Mouse (Mus musculus) brain, embryonic 14.5 days (tissue): ENCODE data around the gene Gm13090. TPM values are rescaled to one million over a fixed set of nuclear protein-coding genes. Genes with fewer than 3 reads are reported as not detected.

Experiments used
- DNase-seq: peaks from one replicate; pipeline ENCODE4 v3.0.0-alpha.2; 2011; ENCODE audit warnings: low read depth
- CTCF ChIP-seq: fragments of 200-500 bp; IDR thresholded peaks from 2 replicates; pipeline ENCODE4 v1.5.1; 2012; ENCODE audit warnings: inconsistent platforms, mild to moderate bottlenecking, moderate library complexity, borderline replicate concordance; ENCODE audit not compliant: insufficient read depth, insufficient read length; ENCODE audit errors: extremely low read depth
- POLR2A ChIP-seq: fragments of 200-500 bp; IDR thresholded peaks from 2 replicates; pipeline ENCODE4 v1.6.1; 2012; ENCODE audit warnings: mild to moderate bottlenecking, inconsistent platforms, borderline replicate concordance; ENCODE audit not compliant: poor library complexity, insufficient read depth, insufficient read length, severe bottlenecking; ENCODE audit errors: extremely low read depth
- polyA plus RNA-seq: library from polyadenylated mRNA; depleted of rRNA; stranded (reverse); fragments of >200 nt; gene quantifications from 2 replicates; pipeline ENCODE4 v1.2.3, GENCODE M21; 2012; rRNA removed

Gm13090 gene
- not detected in 2 replicates for polyA plus RNA-seq

DNA sequence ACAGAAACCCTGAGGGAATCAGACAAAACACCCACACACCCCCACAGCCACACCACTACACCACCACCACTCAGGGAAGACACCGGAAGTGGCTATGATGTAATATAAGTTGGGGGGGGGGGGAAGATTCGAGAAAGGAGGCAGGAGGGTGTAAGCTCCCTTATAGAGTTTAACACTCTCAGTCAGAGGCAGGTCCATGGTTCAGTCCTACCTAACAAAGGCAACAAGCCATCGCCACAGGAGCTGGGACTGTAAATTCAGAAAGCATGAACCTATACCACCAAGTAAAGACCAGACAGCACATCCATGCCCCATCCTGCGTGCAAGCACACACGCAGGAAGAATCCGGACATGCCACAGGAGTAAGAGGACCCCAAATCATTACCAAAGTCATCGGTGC lies at the start of gene Gm13090:
Gene Gm13090, plus strand, starts transcription at position 301 of the 400 bp plus-strand sequence.
- no peak for TF ChIP-seq CTCF
- no peak for TF ChIP-seq POLR2A
- DNase-seq, result no peak

GRCm38 (mm10) chr4:151041506-151041905 lies 47.9 kb upstream of the Gm13090 start:
- TF ChIP-seq POLR2A (no peak), CTCF (no peak)
- no peak for DNase-seq

DNA sequence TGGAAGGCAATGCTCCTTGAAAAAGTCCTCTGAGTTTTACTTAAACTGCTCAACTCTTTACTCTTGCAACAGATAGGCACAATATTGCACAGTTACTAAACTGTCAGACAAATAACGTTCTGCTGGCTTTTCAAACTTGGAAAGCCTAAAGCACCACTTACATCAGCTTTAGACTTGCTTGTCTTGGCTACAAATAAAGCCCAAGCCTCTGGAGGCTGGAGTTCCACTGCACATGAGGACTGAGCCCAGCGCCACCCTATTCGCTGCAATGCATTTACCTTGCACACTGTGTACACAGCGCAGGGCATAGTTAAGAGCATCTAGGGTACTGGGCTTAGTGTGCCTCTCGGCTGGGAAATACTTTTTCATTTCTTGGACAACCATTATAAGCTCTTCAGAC lies 46.1 kb upstream of the Gm13090 start:
- TF ChIP-seq POLR2A (no peak), CTCF (no peak)
- DNase-seq, result peak; percentile 5

DNA sequence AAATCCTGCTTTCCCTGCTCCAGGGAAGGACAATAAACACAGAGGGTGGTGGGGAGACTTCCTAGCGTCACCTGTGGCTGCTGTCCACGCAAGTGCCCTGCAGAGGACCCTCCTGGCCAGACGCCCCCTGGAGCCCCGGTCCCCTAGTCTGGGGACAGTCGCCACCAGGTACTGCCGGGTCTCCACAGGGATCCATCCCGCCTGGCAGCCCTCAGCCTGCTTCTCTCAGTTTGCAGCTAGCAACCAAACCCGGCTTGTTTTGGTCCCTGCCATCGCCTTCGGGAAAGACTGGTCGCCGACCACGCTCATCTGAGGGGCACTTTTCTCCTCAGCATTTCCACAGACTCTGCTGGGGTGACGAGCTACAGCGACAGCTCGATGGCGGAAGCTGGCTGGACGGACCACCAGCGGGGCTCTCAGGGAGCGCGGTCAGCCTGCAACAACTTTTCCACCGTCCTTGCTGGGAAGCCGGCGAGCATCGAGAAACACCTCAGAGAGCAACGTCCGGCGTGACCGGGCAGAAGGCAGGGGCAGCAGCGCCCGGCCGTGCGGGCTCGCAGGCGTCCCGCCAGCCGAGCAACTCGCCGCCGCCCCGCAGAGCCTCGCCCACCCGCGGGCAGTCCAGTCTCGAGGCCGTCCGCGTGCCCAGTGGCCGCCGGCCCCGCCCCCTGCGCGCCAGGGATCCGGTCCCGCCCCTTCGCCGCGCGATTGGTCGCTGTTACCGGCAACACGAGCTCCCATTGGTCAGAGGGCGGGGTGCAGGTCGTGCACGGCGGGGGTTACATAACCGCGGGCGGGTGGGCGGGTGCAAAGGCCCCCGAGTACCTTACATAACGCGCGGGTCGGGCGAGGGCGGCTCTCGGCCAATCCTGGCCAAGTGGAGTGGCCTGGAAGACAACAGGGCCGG lies 45.1 kb upstream of the Gm13090 start, which contains the start of gene Per3:
Gene Per3, minus strand, starts transcription at position 629 of the 907 bp plus-strand sequence.
- no peak for TF ChIP-seq CTCF
- peak; percentile 73 for TF ChIP-seq POLR2A
- DNase-seq, result peak; percentile 96

DNA sequence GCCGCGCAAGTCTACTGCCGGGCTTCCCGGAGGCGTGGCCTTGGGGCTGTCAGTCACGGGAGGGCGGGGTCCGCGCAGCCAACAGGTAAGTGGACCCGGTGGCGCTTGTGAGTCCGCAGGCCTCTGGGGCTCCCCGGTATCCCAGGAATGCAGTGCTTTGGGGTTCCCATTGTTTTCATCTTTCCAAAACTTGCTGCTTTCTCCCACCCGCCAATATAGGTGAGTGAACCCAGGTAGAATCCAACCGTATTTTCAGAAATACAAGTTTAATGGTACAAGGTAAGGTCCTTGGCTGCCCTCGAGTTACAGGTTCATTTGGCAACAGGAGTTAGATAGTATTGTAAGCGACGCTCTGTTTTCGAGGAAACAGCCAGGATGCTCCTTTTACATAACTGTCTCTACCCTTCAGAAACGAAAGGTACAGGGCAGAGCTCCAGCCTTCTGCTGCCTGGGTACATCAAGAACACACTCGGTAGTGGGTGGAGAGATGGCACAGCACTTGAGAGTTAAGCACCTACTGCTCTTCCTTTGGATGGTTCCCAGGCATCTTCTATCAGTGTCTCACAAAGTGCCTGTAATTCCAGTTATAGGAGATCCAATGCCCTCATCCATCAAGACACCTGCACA lies 44.3 kb upstream of the Gm13090 start:
- TF ChIP-seq CTCF, result no peak
- no peak for TF ChIP-seq POLR2A
- no peak for DNase-seq

DNA sequence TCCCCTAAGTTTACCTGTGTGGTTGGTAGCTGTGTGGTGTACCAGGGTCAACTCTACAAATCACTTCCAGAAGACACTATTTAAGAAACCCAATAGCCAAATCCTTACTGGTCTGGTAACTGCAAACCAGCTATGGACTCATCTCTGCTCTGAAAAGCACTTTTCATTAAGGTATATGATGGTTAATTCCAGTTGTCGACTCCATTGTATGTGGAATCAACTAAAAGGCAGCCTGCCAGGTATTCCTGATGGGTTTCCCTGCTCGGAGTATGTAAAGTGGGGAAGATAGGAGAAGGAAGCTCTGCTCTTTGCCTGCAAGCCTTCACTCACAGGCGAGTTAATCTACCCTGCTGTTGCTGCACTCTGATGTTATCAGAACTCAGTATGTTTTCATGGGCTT lies 42.8 kb upstream of the Gm13090 start:
- no peak for DNase-seq
- TF ChIP-seq CTCF (no peak), POLR2A (no peak)

DNA sequence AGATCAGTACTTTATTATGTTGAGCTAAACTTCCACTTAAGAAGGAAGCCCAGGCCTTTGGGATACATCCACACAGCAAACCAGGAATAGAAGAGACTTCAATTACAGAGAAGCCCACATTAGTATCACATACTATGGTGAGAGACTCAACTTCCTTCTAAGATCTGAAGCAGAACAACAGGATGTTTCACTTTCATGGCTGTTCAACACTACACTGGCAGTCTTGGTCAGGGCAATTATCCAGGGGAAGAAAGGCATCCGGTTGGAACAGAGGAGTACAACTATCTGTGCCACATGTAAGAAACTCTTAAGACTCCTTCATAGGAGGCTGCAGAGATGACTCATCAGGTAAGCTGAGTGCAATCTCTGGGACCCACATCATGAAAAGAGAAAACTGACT lies 38.2 kb upstream of the Gm13090 start:
- TF ChIP-seq CTCF (no peak), POLR2A (no peak)

GRCm38 (mm10) chr4:151057347-151058321 lies 31.7 kb upstream of the Gm13090 start, which contains the start of gene Vamp3:
TSS of gene Vamp3 (minus strand) at chr4:151057963.
- DNase-seq, result peak; percentile 100
- TF ChIP-seq POLR2A (peak; percentile 45; the same call in 1 of the 2 replicates), CTCF (no peak)

More for the DNA sequence above, 38.2 kb upstream of the Gm13090 start:
- DNase-seq, result no peak

GRCm38 (mm10) chr4:151058634-151059033 lies 30.7 kb upstream of the Gm13090 start:
- TF ChIP-seq POLR2A (no peak), CTCF (no peak)
- DNase-seq, result no peak

DNA sequence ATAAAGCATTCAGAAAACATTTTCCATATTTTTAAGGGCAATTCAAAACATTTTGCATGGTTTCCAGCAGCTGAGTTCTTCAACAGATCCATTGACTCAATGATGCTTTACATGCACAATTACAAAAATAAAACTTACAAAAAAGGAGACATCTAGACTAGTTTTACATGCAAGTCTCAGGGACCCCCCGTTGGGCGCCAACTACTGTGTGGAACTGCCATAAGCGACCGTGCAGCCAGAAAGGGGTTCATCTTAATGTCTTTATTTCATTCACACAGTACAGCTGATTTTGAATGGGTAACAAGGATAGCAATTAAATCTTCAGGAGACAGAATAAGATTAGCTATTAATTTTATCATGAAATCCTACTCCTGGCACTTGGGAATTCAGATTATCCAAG lies 29.8 kb upstream of the Gm13090 start:
- no peak for TF ChIP-seq CTCF
- TF ChIP-seq POLR2A, result no peak
- no peak for DNase-seq
